Mouse (Mus musculus) right cerebral cortex, postnatal 10 days (tissue): ENCODE results near the gene Hnf4a.
"Not testable (repeated sequence)": the region's sequence is repeated elsewhere in the genome, so short reads cannot be mapped to it uniquely, and the experiment has no call there.

ENCODE experiments used
- DNase-seq, 2 experiments: peaks; one replicate each; pipeline ENCODE4 v3.0.0; 2021; ENCODE audit warnings: low spot score in 2 of 2

Hnf4a gene

GRCm38 (mm10) chr2:163506300-163507004 lies at the start of gene Hnf4a:
Gene Hnf4a (plus strand): TSS chr2:163506808.
- DNase-seq: no peak

GRCm38 (mm10) chr2:163458539-163459265 lies 47.9 kb upstream of the Hnf4a start:
- DNase-seq: no peak

GRCm38 (mm10) chr2:163459380-163459779 lies 47.2 kb upstream of the Hnf4a start:
- no peak for DNase-seq

GRCm38 (mm10) chr2:163460622-163461021 lies 46.0 kb upstream of the Hnf4a start:
- no peak for DNase-seq

- DNase-seq: not testable (repeated sequence)
Measured at GRCm38 (mm10) chr2:163461307-163461706, 45.3 kb upstream of the Hnf4a start.

GRCm38 (mm10) chr2:163462386-163462785 lies 44.2 kb upstream of the Hnf4a start:
- no peak for DNase-seq

- no peak for DNase-seq
Measured at GRCm38 (mm10) chr2:163462801-163463200, 43.8 kb upstream of the Hnf4a start.

- DNase-seq: no peak
Measured at GRCm38 (mm10) chr2:163463251-163463769, 43.3 kb upstream of the Hnf4a start.

GRCm38 (mm10) chr2:163463998-163464397 lies 42.6 kb upstream of the Hnf4a start:
- DNase-seq: no peak

GRCm38 (mm10) chr2:163464562-163464961 lies 42.0 kb upstream of the Hnf4a start:
- no peak for DNase-seq

GRCm38 (mm10) chr2:163466771-163467170 lies 39.8 kb upstream of the Hnf4a start:
- DNase-seq: no peak

GRCm38 (mm10) chr2:163467585-163467984 lies 39.0 kb upstream of the Hnf4a start:
- no peak for DNase-seq

GRCm38 (mm10) chr2:163468866-163469265 lies 37.7 kb upstream of the Hnf4a start:
- no peak for DNase-seq

GRCm38 (mm10) chr2:163469711-163470110 lies 36.9 kb upstream of the Hnf4a start:
- DNase-seq: no peak

GRCm38 (mm10) chr2:163471136-163471535 lies 35.5 kb upstream of the Hnf4a start:
- DNase-seq: no peak

GRCm38 (mm10) chr2:163471710-163472465 lies 34.7 kb upstream of the Hnf4a start:
- DNase-seq: no peak

- peak; percentile 97 to 98 for DNase-seq
Measured at GRCm38 (mm10) chr2:163472466-163472851, 34.1 kb upstream of the Hnf4a start, which contains the start of gene Fitm2. Gene Fitm2 (minus strand): TSS chr2:163472629.

- no peak for DNase-seq
Measured at GRCm38 (mm10) chr2:163480191-163480825, 26.3 kb upstream of the Hnf4a start.

GRCm38 (mm10) chr2:163481539-163482029 lies 25.0 kb upstream of the Hnf4a start:
- no peak for DNase-seq

- no peak for DNase-seq
Measured at GRCm38 (mm10) chr2:163487360-163487759, 19.2 kb upstream of the Hnf4a start.

GRCm38 (mm10) chr2:163489725-163490291 lies 16.8 kb upstream of the Hnf4a start:
- DNase-seq: no peak
